Mouse (Mus musculus): ENCODE measurements around the gene Hs3st6.

Gene Hs3st6

GRCm38 (mm10) chr17:24728184-24728583, 24.6 kb upstream of the Hs3st6 start:
- no peak for DNase-seq (ENCODE audit: low spot score in 2 of 2)

GRCm38 (mm10) chr17:24729067-24729466, 23.7 kb upstream of the Hs3st6 start:
- DNase-seq (ENCODE audit: low spot score in 2 of 2) = no peak

GRCm38 (mm10) chr17:24730787-24731186, 22.0 kb upstream of the Hs3st6 start:
- no peak for DNase-seq (ENCODE audit: low spot score in 2 of 2)

GRCm38 (mm10) chr17:24732233-24732935, 20.4 kb upstream of the Hs3st6 start:
- no peak for DNase-seq (ENCODE audit: low spot score in 2 of 2)

- no peak for DNase-seq (ENCODE audit: low spot score in 2 of 2)
These were observed 19.2 kb upstream of the Hs3st6 start for GRCm38 (mm10) chr17:24733434-24734050.

- no peak for DNase-seq (ENCODE audit: low spot score in 2 of 2)
These were observed 18.3 kb upstream of the Hs3st6 start for GRCm38 (mm10) chr17:24734513-24734912.

- DNase-seq (ENCODE audit: low spot score in 2 of 2) = no peak
These were observed 17.3 kb upstream of the Hs3st6 start for GRCm38 (mm10) chr17:24735446-24735845.

- peak; percentile 96 to 97 for DNase-seq (ENCODE audit: low spot score in 2 of 2)
These were observed 16.3 kb upstream of the Hs3st6 start, which contains the start of gene Msrb1 for GRCm38 (mm10) chr17:24736330-24737051. TSS of gene Msrb1 (plus strand) at chr17:24736642.

- DNase-seq (ENCODE audit: low spot score in 2 of 2) = no peak
These were observed 15.5 kb upstream of the Hs3st6 start for GRCm38 (mm10) chr17:24737135-24737810.

GRCm38 (mm10) chr17:24738238-24738637, 14.6 kb upstream of the Hs3st6 start:
- DNase-seq (ENCODE audit: low spot score in 2 of 2) = no peak

- DNase-seq (ENCODE audit: low spot score in 2 of 2) = no peak
These were observed 12.9 kb upstream of the Hs3st6 start for GRCm38 (mm10) chr17:24739926-24740325.

- no peak for DNase-seq (ENCODE audit: low spot score in 2 of 2)
These were observed 10.5 kb upstream of the Hs3st6 start for GRCm38 (mm10) chr17:24742307-24742706.

GRCm38 (mm10) chr17:24743896-24744295, 8.9 kb upstream of the Hs3st6 start:
- no peak for DNase-seq (ENCODE audit: low spot score in 2 of 2)

GRCm38 (mm10) chr17:24744381-24744780, 8.4 kb upstream of the Hs3st6 start:
- DNase-seq (ENCODE audit: low spot score in 2 of 2) = no peak

GRCm38 (mm10) chr17:24745526-24746497, 7.0 kb upstream of the Hs3st6 start:
- DNase-seq (ENCODE audit: low spot score in 2 of 2) = peak; percentile 72 to 84

GRCm38 (mm10) chr17:24746986-24747385, 5.8 kb upstream of the Hs3st6 start:
- DNase-seq (ENCODE audit: low spot score in 2 of 2) = no peak

- DNase-seq (ENCODE audit: low spot score in 2 of 2) = peak in 1 of 2 experiments; percentile 21
These were observed 1.3 kb upstream of the Hs3st6 start for GRCm38 (mm10) chr17:24751528-24751927.

GRCm38 (mm10) chr17:24757394-24757793, 4.6 kb downstream of the Hs3st6 start:
- DNase-seq (ENCODE audit: low spot score in 2 of 2) = no peak

- DNase-seq (ENCODE audit: low spot score in 2 of 2) = no peak
These were observed 8.3 kb downstream of the Hs3st6 start for GRCm38 (mm10) chr17:24761121-24761520.

- no peak for DNase-seq (ENCODE audit: low spot score in 2 of 2)
These were observed 12.5 kb downstream of the Hs3st6 start for GRCm38 (mm10) chr17:24765016-24765905.

All from urinary bladder, postnatal 36 days (tissue).